Mouse (Mus musculus): ENCODE results near the gene Usp16. TPM values are rescaled to one million over a fixed set of nuclear protein-coding genes. Genes with fewer than 3 reads are reported as not detected.

Gene Usp16
- polyA plus RNA-seq (2012; rRNA removed) = 57.8 and 59.5 TPM in 2 replicates

- peak within 1 kb of the TSS; percentile 76 for H3K4me3 ChIP-seq (ENCODE audit: insufficient read depth, low read length)
- TF ChIP-seq POLR2A (IDR thresholded peaks at IDR 0.05; ENCODE audit: extremely low read depth, insufficient read depth, low read length) (no peak; the same call in 1 of the 2 replicates), CTCF (IDR thresholded peaks at IDR 0.05; ENCODE audit: extremely low read depth, insufficient read depth, low read length) (no peak)
Observed at GRCm38 (mm10) chr16:87454419-87455179, at the start of gene Usp16. TSS of gene Usp16 (plus strand) at chr16:87454703.

GRCm38 (mm10) chr16:87405001-87405400, 49.5 kb upstream of the Usp16 start:
- Histone ChIP-seq H3K27ac (ENCODE audit: insufficient read depth, low read length) (no peak overlapping the region), H3K4me1 (ENCODE audit: control insufficient read depth, insufficient read depth, low read length) (no peaks in the 10 kb centered on the region), H3K4me3 (ENCODE audit: insufficient read depth, low read length) (no peak overlapping the region)
- TF ChIP-seq POLR2A (IDR thresholded peaks at IDR 0.05; ENCODE audit: extremely low read depth, insufficient read depth, low read length) (no peak), CTCF (IDR thresholded peaks at IDR 0.05; ENCODE audit: extremely low read depth, insufficient read depth, low read length) (no peak)

More at GRCm38 (mm10) chr16:87454419-87455179, at the start of gene Usp16:
- peaks cover 6% of the 10 kb centered on the region for H3K4me1 ChIP-seq (ENCODE audit: control insufficient read depth, insufficient read depth, low read length)
- H3K27ac ChIP-seq (ENCODE audit: insufficient read depth, low read length) = peak within 1 kb of the TSS; percentile 58

GRCm38 (mm10) chr16:87420662-87421061, 33.8 kb upstream of the Usp16 start:
- no peaks in the 10 kb centered on the region; the same call in 1 of the 2 replicates for H3K4me1 ChIP-seq (ENCODE audit: control insufficient read depth, insufficient read depth, low read length)
- H3K4me3 ChIP-seq (ENCODE audit: insufficient read depth, low read length) = no peak overlapping the region
- no peak for TF ChIP-seq CTCF (IDR thresholded peaks at IDR 0.05; ENCODE audit: extremely low read depth, insufficient read depth, low read length)
- TF ChIP-seq POLR2A (IDR thresholded peaks at IDR 0.05; ENCODE audit: extremely low read depth, insufficient read depth, low read length) = no peak
- no peak overlapping the region for H3K27ac ChIP-seq (ENCODE audit: insufficient read depth, low read length)

GRCm38 (mm10) chr16:87427516-87427915, 27.0 kb upstream of the Usp16 start:
- TF ChIP-seq POLR2A (IDR thresholded peaks at IDR 0.05; ENCODE audit: extremely low read depth, insufficient read depth, low read length) (no peak), CTCF (IDR thresholded peaks at IDR 0.05; ENCODE audit: extremely low read depth, insufficient read depth, low read length) (no peak)
- H3K27ac ChIP-seq (ENCODE audit: insufficient read depth, low read length) = no peak overlapping the region

GRCm38 (mm10) chr16:87432033-87432814, 22.3 kb upstream of the Usp16 start, which contains the start of gene Ltn1:
TSS of gene Ltn1 (minus strand) at chr16:87432612.
- Histone ChIP-seq H3K4me3 (ENCODE audit: insufficient read depth, low read length) (peak within 1 kb of the TSS; percentile 90), H3K27ac (ENCODE audit: insufficient read depth, low read length) (no peak within 1 kb of the TSS), H3K4me1 (ENCODE audit: control insufficient read depth, insufficient read depth, low read length) (no peaks in the 10 kb centered on the region)
- TF ChIP-seq CTCF (IDR thresholded peaks at IDR 0.05; ENCODE audit: extremely low read depth, insufficient read depth, low read length) (no peak), POLR2A (IDR thresholded peaks at IDR 0.05; ENCODE audit: extremely low read depth, insufficient read depth, low read length) (peak; percentile 60; the same call in 1 of the 2 replicates)

More at GRCm38 (mm10) chr16:87427516-87427915, 27.0 kb upstream of the Usp16 start:
- H3K4me3 ChIP-seq (ENCODE audit: insufficient read depth, low read length) = no peak overlapping the region
- no peaks in the 10 kb centered on the region for H3K4me1 ChIP-seq (ENCODE audit: control insufficient read depth, insufficient read depth, low read length)

GRCm38 (mm10) chr16:87434266-87434665, 20.2 kb upstream of the Usp16 start:
- no peak overlapping the region for H3K27ac ChIP-seq (ENCODE audit: insufficient read depth, low read length)
- H3K4me3 ChIP-seq (ENCODE audit: insufficient read depth, low read length) = no peak overlapping the region
- no peaks in the 10 kb centered on the region for H3K4me1 ChIP-seq (ENCODE audit: control insufficient read depth, insufficient read depth, low read length)
- no peak for TF ChIP-seq POLR2A (IDR thresholded peaks at IDR 0.05; ENCODE audit: extremely low read depth, insufficient read depth, low read length)
- no peak for TF ChIP-seq CTCF (IDR thresholded peaks at IDR 0.05; ENCODE audit: extremely low read depth, insufficient read depth, low read length)

- no peak for TF ChIP-seq CTCF (IDR thresholded peaks at IDR 0.05; ENCODE audit: extremely low read depth, insufficient read depth, low read length)
- no peak for TF ChIP-seq POLR2A (IDR thresholded peaks at IDR 0.05; ENCODE audit: extremely low read depth, insufficient read depth, low read length)
- H3K4me1 ChIP-seq (ENCODE audit: control insufficient read depth, insufficient read depth, low read length) = peaks cover 1% of the 10 kb centered on the region; the same call in 1 of the 2 replicates
- H3K4me3 ChIP-seq (ENCODE audit: insufficient read depth, low read length) = no peak overlapping the region
- no peak overlapping the region for H3K27ac ChIP-seq (ENCODE audit: insufficient read depth, low read length)
Observed at GRCm38 (mm10) chr16:87434946-87435345, 19.6 kb upstream of the Usp16 start.

- peaks cover 1% of the 10 kb centered on the region; the same call in 1 of the 2 replicates for H3K4me1 ChIP-seq (ENCODE audit: control insufficient read depth, insufficient read depth, low read length)
- TF ChIP-seq POLR2A (IDR thresholded peaks at IDR 0.05; ENCODE audit: extremely low read depth, insufficient read depth, low read length) = no peak
- TF ChIP-seq CTCF (IDR thresholded peaks at IDR 0.05; ENCODE audit: extremely low read depth, insufficient read depth, low read length) = no peak
- H3K27ac ChIP-seq (ENCODE audit: insufficient read depth, low read length) = no peak overlapping the region
- H3K4me3 ChIP-seq (ENCODE audit: insufficient read depth, low read length) = no peak overlapping the region
Observed at GRCm38 (mm10) chr16:87435411-87436205, 18.9 kb upstream of the Usp16 start.

- Histone ChIP-seq H3K4me3 (ENCODE audit: insufficient read depth, low read length) (no peak overlapping the region), H3K27ac (ENCODE audit: insufficient read depth, low read length) (no peak overlapping the region), H3K4me1 (ENCODE audit: control insufficient read depth, insufficient read depth, low read length) (peaks cover 1% of the 10 kb centered on the region; the same call in 1 of the 2 replicates)
- TF ChIP-seq POLR2A (IDR thresholded peaks at IDR 0.05; ENCODE audit: extremely low read depth, insufficient read depth, low read length) (no peak), CTCF (IDR thresholded peaks at IDR 0.05; ENCODE audit: extremely low read depth, insufficient read depth, low read length) (no peak)
Observed at GRCm38 (mm10) chr16:87437096-87437495, 17.4 kb upstream of the Usp16 start.
